Mouse (Mus musculus) bone marrow macrophage, adult 2 months (primary cell): ENCODE measurements around the gene Angel1.

Experiments used
- CTCF ChIP-seq: IDR thresholded peaks from 2 replicates; pipeline ENCODE4 v1.5.1; 2012; ENCODE audit warnings: low read depth, mild to moderate bottlenecking, low read length, moderate library complexity
- POLR2A ChIP-seq: IDR thresholded peaks from 2 replicates; pipeline ENCODE4 v1.6.1; 2012; ENCODE audit warnings: mild to moderate bottlenecking, low read depth, low read length, borderline replicate concordance

GRCm38 (mm10) chr12:86651301-86651860, 74.9 kb downstream of the Angel1 start:
- TF ChIP-seq POLR2A (no peak), CTCF (no peak)
